Mouse (Mus musculus) macrophage (primary cell): ENCODE data around the gene Gm13889. TPM values are rescaled to one million over a fixed set of nuclear protein-coding genes. Genes with fewer than 3 reads are reported as not detected.

Experiments used
- H3K27ac ChIP-seq: fragments of 350-480 bp; formaldehyde crosslinking; 2 replicates; pipeline ENCODE4 v1.9.0; 2021
- H3K36me3 ChIP-seq: fragments of 350-480 bp; formaldehyde crosslinking; 2 replicates; pipeline ENCODE4 v1.9.0; 2021; ENCODE audit errors: inconsistent target
- H3K4me3 ChIP-seq: fragments of 350-480 bp; formaldehyde crosslinking; 2 replicates; pipeline ENCODE4 v1.9.0; 2021; ENCODE audit errors: inconsistent target
- H3K79me2 ChIP-seq: fragments of 350-480 bp; formaldehyde crosslinking; 2 replicates; pipeline ENCODE4 v1.9.0; 2021; ENCODE audit errors: inconsistent target
- WGBS: methylation state at CpG from one replicate; pipeline ENCODE4 v1.1.7; 2026; ENCODE audit warnings: inconsistent platforms; ENCODE audit not compliant: missing documents; 5-methylcytosine and 5-hydroxymethylcytosine counted together
- polyA plus RNA-seq: library from polyadenylated mRNA; stranded (reverse); fragments of 250-400 nt; gene quantifications from 3 replicates; pipeline ENCODE4 v1.2.4, GENCODE M21; 2018; ENCODE audit warnings: inconsistent platforms

Gene Gm13889
- polyA plus RNA-seq, 1 experiment from 2014 or later = not detected

DNA sequence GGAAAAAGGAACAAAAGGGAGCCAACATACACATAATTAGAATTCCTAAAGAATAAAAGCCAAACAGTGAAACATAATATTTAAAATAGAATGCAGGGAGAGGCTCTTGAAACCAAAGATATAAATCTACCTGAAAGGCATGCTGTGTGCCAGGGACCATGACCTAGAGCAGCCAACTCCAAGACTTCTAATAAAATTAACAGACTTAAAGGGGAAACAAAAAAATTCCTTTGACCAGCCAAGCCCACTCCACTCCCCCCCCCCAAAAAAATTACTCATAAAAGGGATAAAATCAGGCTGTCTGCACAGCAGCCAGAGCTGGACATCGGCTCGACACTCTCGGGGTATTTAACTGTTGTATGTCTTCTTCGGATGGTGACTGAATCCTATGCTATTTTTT lies 12.1 kb downstream of the Gm13889 start:
- Histone ChIP-seq H3K4me3 (no peak overlapping the region), H3K36me3 (no peaks in the 10 kb centered on the region), H3K79me2 (no peaks in the 10 kb centered on the region), H3K27ac (no peak overlapping the region)
- 100% methylated on average over 2 of the region's 4 CpGs for WGBS

DNA sequence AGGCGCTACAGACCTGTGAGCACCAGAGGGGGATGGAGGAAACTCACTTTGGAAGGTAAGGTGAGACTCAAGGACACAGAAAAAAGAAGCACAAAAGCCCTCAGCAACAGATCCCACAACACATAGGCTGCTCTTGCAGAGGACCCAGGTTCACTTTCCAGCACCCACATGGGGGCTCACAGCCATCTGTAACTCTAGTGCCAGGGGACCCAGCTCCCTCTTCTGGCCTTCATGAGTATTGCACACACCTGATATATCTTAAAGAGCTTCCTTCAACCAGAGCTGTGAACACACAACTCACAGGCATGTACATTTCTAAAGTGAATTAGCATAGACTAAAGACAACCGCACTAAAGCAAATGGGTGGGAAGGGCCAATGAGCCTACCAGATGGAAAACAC lies 12.9 kb downstream of the Gm13889 start:
- no peaks in the 10 kb centered on the region for H3K36me3 ChIP-seq
- H3K79me2 ChIP-seq = no peaks in the 10 kb centered on the region
- H3K4me3 ChIP-seq = no peak overlapping the region
- 89% methylated on average over 2 of the region's 2 CpGs for WGBS
- H3K27ac ChIP-seq = no peak overlapping the region

DNA sequence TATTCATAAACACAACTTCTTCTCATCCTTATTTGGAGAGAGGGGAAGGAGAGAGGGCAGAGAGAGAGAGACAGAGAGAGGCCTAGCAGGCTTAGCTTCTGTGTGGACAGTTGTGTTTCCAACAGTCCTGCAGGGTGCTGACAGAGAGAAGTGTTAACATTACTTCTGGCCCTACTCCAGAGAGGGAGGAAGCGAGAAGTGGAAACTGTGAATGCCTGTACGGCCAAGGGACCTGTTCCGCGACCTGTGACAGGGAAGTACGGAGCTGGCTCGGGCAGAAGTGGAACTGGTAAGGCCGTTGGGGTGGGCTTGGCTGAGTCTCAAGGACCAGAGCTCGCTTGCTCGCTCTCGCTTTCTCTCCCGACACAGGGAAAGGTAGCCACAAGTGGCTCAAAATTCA lies 15.3 kb downstream of the Gm13889 start:
- WGBS = 6% methylated on average over 11 of the region's 11 CpGs
- H3K27ac ChIP-seq = no peak overlapping the region
- no peak overlapping the region for H3K4me3 ChIP-seq
- H3K36me3 ChIP-seq = no peaks in the 10 kb centered on the region
- no peaks in the 10 kb centered on the region for H3K79me2 ChIP-seq

DNA sequence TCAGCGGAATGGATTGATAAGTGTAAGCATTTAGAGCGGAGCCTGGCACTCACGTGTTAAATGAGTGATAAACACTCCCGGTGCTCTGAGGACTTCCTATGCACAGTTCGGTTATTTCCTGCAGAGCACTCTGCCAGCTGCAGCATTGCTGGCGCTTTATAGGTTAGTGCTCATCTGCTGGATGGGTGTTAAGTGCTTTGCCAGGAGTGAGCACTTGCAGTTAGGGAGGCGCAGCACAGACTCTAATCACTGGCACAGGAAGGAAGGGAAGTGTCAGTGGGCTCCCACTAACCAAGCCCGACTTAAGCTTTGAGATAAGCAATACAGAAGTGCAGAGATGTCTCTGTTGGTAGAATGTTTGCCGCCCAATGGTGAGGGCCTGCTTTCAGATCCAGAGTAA lies 18.5 kb downstream of the Gm13889 start:
- 9% methylated on average over 9 of the region's 9 CpGs for WGBS
- H3K27ac ChIP-seq = no peak overlapping the region
- H3K36me3 ChIP-seq = no peaks in the 10 kb centered on the region
- no peaks in the 10 kb centered on the region for H3K79me2 ChIP-seq
- H3K4me3 ChIP-seq = no peak overlapping the region

DNA sequence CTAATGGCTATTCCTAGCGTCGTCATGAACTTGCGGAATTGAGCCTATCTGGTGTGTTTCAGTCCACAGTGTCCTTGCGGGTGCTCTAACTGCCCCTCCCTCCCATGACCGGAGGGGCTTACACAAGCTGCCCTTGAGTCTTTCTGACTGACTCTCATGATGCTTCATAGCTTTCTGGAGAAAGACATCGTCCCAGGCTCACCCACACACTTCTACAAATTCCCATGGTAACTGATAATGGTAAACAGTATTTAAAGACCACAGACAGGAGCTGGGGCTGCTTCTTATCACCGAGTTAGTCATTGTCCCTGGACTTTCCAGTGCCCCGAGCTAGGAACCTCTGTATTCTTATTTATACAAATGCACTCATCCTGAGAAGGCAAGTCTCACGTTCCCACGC lies 28.1 kb downstream of the Gm13889 start:
- 92% methylated on average over 10 of the region's 10 CpGs for whole genome bisulfite sequencing

DNA sequence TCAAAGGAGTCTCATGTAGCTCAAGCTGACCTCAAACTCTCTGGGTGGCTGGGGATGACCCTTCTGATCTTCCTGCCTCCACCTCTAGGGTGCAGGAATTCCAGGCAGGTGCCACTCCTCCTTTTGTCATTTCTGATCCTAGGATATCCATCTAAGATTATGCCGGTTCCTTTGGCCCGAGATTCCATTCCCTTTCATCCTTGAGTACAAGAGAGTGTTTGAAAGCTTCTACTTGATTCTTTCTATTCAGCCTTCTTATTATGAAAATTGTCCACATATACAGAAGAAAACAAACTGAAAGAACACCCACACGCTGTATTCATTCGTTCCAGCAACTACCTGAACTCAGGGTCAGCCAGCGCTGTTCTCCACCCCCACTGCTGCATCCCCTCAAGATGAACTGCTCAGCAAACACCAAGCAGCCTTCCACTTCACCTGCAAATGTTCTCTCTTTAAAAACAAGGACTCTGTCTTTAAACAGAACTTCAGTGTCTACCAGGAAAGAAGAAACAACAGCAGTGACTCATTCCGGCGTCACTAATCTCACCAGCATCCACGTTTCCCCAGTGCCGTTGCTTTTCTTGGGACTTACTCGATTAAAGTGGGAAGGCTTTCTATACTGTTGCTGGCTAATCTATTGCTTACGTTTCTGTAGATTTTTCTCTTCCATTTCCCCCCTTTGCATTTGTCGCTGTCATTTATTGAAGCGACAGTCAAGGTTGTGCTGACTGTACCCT lies 29.1 kb downstream of the Gm13889 start:
- no peaks in the 10 kb centered on the region for H3K79me2 ChIP-seq
- WGBS = 87% methylated on average over 13 of the region's 13 CpGs

More for the DNA sequence above, 28.1 kb downstream of the Gm13889 start:
- Histone ChIP-seq H3K79me2 (no peaks in the 10 kb centered on the region), H3K36me3 (no peaks in the 10 kb centered on the region), H3K4me3 (no peak overlapping the region), H3K27ac (no peak overlapping the region)

DNA sequence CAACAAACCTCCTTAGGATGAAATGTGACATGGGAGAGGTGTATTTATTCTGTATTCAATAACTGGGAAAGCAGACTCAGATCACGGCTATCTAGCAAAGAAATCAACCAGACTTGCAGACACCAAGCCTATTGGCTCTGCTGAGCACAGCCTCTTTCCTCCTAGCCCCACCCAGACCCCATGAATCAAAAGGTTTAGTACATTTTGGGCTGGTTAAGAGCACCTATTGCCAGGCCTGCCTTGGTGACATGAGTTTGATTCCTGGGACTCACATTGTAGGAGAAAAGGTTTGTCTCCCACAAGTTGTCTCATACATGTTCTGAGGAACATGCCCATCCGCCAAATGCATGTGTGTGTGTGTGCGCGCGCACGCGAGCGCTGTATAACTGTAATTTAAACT lies 30.9 kb downstream of the Gm13889 start:
- Histone ChIP-seq H3K36me3 (no peaks in the 10 kb centered on the region), H3K27ac (no peak overlapping the region), H3K4me3 (no peak overlapping the region), H3K79me2 (no peaks in the 10 kb centered on the region)
- WGBS = 97% methylated on average over 8 of the region's 8 CpGs

More for the DNA sequence above, 29.1 kb downstream of the Gm13889 start:
- no peak overlapping the region for H3K4me3 ChIP-seq
- H3K27ac ChIP-seq = no peak overlapping the region
- no peaks in the 10 kb centered on the region for H3K36me3 ChIP-seq

DNA sequence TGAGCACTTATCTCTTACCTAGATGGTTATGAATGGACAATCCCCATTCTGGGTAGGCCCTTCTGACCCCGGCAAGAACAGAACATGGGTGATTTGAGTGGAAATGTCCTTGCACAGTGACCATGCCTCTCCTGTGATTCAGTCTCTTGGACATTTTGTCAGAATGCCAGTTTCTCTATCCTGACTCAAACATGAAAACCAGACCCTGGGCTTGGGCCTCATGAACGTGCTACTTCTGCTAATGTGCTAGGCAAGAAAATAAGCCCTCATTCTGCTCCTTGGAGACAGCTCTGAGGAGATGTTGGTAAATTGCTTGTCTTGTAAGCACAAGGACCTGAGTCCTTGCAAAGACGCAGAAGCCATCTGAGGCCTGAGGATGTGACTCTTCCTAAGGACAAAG lies 37.9 kb downstream of the Gm13889 start:
- WGBS = 78% methylated on average over 3 of the region's 3 CpGs
- no peaks in the 10 kb centered on the region for H3K79me2 ChIP-seq
- H3K36me3 ChIP-seq = no peaks in the 10 kb centered on the region
- H3K4me3 ChIP-seq = no peak overlapping the region
- no peak overlapping the region for H3K27ac ChIP-seq

DNA sequence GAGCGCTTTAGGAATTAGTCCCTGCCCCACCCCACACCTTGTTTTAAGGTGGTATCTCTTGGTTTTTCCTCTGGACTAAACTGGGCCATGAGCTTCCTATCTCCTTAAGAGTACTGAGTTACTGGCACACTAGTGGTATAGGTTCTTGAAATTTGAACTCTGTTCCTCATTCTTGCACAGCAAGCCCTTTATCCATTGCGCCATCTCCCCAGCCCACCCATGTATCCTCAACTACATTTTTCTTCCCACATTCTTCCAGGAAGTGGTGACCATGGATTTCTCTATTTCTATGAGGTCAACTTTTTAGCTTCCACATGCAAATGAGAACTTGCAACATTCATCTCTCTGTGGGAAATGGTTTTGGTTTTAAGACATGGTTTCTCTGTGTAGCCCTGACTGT lies 43.4 kb downstream of the Gm13889 start:
- 69% methylated on average over 2 of the region's 2 CpGs for WGBS
- no peaks in the 10 kb centered on the region for H3K79me2 ChIP-seq
- no peak overlapping the region for H3K27ac ChIP-seq
- H3K36me3 ChIP-seq = no peaks in the 10 kb centered on the region
- H3K4me3 ChIP-seq = no peak overlapping the region

DNA sequence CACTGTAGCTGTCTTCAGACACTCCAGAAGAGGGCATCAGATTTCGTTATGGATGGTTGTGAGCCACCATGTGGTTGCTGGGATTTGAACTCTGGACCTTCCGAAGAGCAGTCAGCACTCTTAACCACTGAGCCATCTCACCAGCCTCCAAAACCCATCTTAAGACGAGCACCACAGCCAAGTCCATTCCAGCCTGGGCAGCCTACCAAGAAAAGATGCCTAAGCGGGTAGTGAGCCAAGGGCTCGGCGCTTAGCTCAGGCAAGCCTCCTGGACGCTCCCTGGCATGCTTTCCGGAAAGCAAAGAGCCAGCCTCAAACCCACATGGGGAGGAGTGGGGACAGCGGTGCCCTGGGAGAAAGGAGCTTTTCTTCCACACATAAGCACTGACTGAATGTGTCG lies 45.1 kb downstream of the Gm13889 start:
- Histone ChIP-seq H3K36me3 (no peaks in the 10 kb centered on the region), H3K4me3 (no peak overlapping the region), H3K79me2 (no peaks in the 10 kb centered on the region), H3K27ac (no peak overlapping the region)
- 92% methylated on average over 9 of the region's 10 CpGs for WGBS

DNA sequence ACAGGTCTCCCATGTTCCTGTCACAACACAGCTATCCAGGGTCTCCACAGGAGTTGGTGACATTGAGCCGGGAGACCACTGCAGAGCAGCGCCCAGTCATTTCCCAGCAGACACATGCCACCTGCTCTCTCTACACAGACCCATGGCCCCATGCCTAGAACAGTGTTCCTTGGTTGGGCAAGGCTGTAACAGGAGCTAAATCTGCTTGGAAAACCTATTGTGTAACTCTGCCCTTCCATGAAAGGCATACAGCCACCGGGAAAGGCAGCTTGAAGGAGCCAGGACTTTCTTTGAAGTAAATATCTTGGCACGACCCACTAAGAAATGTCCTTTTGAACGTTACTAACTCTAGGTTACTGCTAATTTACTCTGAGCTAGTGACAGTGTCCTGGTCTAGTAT lies 47.3 kb downstream of the Gm13889 start:
- WGBS = 70% methylated on average over 5 of the region's 5 CpGs
- H3K4me3 ChIP-seq = no peak overlapping the region
- H3K79me2 ChIP-seq = no peaks in the 10 kb centered on the region
- H3K36me3 ChIP-seq = no peaks in the 10 kb centered on the region
- no peak overlapping the region for H3K27ac ChIP-seq

DNA sequence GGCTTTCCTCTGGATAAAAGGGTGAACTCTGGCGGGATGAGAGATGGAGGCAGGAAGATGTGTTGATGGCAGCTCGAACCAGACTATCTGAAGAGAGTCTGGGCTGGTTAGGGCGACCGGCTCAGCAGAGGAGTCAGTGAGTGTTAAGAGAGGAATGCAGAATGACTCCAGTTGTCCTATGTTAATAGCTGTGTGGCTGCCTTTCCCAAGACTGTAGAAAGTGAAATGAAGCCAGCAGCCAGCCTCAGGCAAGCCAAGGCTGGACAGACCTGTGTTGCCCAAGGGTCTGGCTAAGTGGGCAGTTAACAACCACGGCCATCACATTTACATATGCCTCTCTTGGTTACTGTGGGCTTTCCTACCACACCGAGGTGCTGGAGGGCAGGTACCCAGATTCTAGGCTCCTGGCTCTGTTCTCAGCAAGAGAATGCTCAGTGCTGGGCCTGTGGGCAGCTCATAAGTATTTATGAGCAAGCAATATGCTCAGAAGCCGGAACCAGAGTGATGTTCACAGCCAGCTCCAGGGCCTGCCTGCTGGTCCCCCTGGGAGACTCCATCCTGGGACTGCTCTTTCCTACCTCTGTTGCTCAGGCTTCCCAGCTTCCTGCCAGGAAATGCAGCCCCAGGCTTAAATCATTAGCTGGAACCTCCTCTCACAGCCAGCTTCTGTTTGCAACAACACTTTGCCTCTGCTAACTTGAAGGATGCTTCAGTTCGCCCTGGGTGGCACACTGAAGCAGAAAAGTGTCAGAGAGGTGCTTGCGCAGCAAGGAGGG lies 49.3 kb downstream of the Gm13889 start:
- WGBS = 94% methylated on average over 9 of the region's 9 CpGs

DNA sequence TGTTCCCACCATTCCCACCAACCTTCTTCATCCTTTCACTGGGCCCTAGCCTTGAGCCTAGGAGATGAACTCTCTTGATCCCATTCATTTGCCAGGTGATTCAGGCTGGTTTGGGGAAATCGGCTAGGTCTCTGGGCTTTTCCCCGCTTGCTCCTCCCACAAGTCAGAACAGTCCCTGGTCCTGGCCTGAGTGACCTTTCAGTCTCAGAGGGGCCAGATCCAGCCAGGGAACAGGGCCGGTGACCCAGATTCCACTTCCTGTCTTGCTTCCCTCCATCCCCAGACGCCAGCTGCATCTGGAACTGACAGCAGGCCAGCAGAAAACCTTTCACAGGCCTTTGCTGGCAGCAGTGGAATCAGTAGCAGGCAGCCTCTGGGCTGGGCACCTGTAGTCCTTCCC lies 50.7 kb downstream of the Gm13889 start:
- H3K79me2 ChIP-seq = no peaks in the 10 kb centered on the region
- no peak overlapping the region for H3K27ac ChIP-seq
- H3K4me3 ChIP-seq = no peak overlapping the region
- no peaks in the 10 kb centered on the region for H3K36me3 ChIP-seq
- 80% methylated on average over 4 of the region's 4 CpGs for WGBS

More for the DNA sequence above, 49.3 kb downstream of the Gm13889 start:
- Histone ChIP-seq H3K4me3 (no peak overlapping the region), H3K27ac (no peak overlapping the region), H3K79me2 (no peaks in the 10 kb centered on the region), H3K36me3 (no peaks in the 10 kb centered on the region)
